In genomic region chr15:77172414-77172813, GRCm38 (mm10) we compare ENCODE assay signal across 23 mouse cellular contexts.
DNase-seq lines count a peak whose midpoint lies in the region; ATAC-seq lines count a peak whose summit lies in the region.
"Had no signal": no experiment of that assay in that cellular context is flagged by ENCODE, and none has a peak within 500 bp of the region (broad histone marks: within the 10 kb centered on the region; RNA-seq: fewer than 3 reads in every experiment).

No protein-coding gene starts in this region.

- no peak overlapping the region; a peak in 1 of 4 replicates for H3K27ac ChIP-seq in heart, embryonic 14.5 days (replicated peaks in 1 of 2; ENCODE audit: control insufficient read depth in 1 of 2, insufficient read depth in 1 of 2, low read depth in 2 of 2, low read length in 2 of 2)
- peak overlapping the region; percentile 69 for H3K27ac ChIP-seq in neural tube, embryonic 13.5 days (replicated peaks)
- peak overlapping the region; percentile 57; the same call in 1 of the 2 replicates for H3K27ac ChIP-seq in midbrain, embryonic 14.5 days (replicated peaks; ENCODE audit: low read depth, low read length)
- H3K27ac ChIP-seq: layer of hippocampus, adult 2 months; limb, embryonic 12.5 days; neural tube, embryonic 12.5 days; stomach, postnatal 0 days had no signal

- H3K4me1 ChIP-seq in heart, embryonic 14.5 days (ENCODE audit: control insufficient read depth in 2 of 2, insufficient read depth in 2 of 2, low read length in 2 of 2): peaks cover 6 to 31% of the 10 kb centered on the region in 2 experiments
- peaks cover 26% of the 10 kb centered on the region for H3K4me1 ChIP-seq in neural tube, embryonic 13.5 days (replicated peaks)
- H3K4me1 ChIP-seq in midbrain, embryonic 14.5 days (ENCODE audit: control insufficient read depth, insufficient read depth, low read length): 0 out of 2 replicates have a peak, but pooled peaks cover 3% of the 10 kb centered on the region

- H3K27me3 ChIP-seq in heart, embryonic 14.5 days (ENCODE audit: control insufficient read depth, insufficient read depth, low read length): no peaks in the 10 kb centered on the region
- H3K27me3 ChIP-seq in neural tube, embryonic 13.5 days: no peaks in the 10 kb centered on the region
- H3K27me3 ChIP-seq in midbrain, embryonic 14.5 days (ENCODE audit: control insufficient read depth, insufficient read depth, low read length): no peaks in the 10 kb centered on the region
- H3K27me3 ChIP-seq: limb, embryonic 12.5 days; neural tube, embryonic 12.5 days had no signal

- DNase-seq in heart, postnatal 4 days: no peak
- DNase-seq in neural tube, embryonic 10.5 days (ENCODE audit: extremely low spot score, low spot score): no peak
- peak; percentile 46 for DNase-seq in midbrain, embryonic 14.5 days
- no peak for DNase-seq in ovary, postnatal 36 days (ENCODE audit: low spot score)
- DNase-seq: adrenal gland, adult 2 months; B cell, adult 2 months; cerebellum, adult 11-12 months; cerebellum, postnatal 10 days; gastrocnemius, postnatal 36 days; kidney, postnatal 25 days; liver, postnatal 0 days; lung, postnatal 10 days; thymus, adult 2 months had no signal

- H3K36me3 ChIP-seq in heart, embryonic 14.5 days (ENCODE audit: control insufficient read depth, insufficient read depth, low read length): no peaks in the 10 kb centered on the region; the same call in 1 of the 2 replicates
- no peaks in the 10 kb centered on the region for H3K36me3 ChIP-seq in neural tube, embryonic 13.5 days
- H3K36me3 ChIP-seq in midbrain, embryonic 14.5 days (ENCODE audit: control insufficient read depth, insufficient read depth, low read length): no peaks in the 10 kb centered on the region
- H3K36me3 ChIP-seq: G1E; limb, embryonic 12.5 days; neural tube, embryonic 12.5 days had no signal

- H3K4me3 ChIP-seq in heart, embryonic 14.5 days (ENCODE audit: control insufficient read depth in 1 of 2, insufficient read depth in 1 of 2, low read depth in 1 of 2, low read length in 2 of 2): no peak overlapping the region
- H3K4me3 ChIP-seq in neural tube, embryonic 13.5 days: no peak overlapping the region
- H3K4me3 ChIP-seq in midbrain, embryonic 14.5 days (replicated peaks; ENCODE audit: low read depth, low read length): no peak overlapping the region
- H3K4me3 ChIP-seq: layer of hippocampus, adult 2 months; limb, embryonic 12.5 days; neural tube, embryonic 12.5 days had no signal

- H3K4me2 ChIP-seq in heart, embryonic 14.5 days (ENCODE audit: low read length): no peak overlapping the region
- H3K4me2 ChIP-seq in neural tube, embryonic 13.5 days: no peak overlapping the region
- no peak overlapping the region for H3K4me2 ChIP-seq in midbrain, embryonic 14.5 days (ENCODE audit: low read length)
- H3K4me2 ChIP-seq: limb, embryonic 12.5 days; liver, embryonic 11.5 days; neural tube, embryonic 12.5 days had no signal

- no peaks in the 10 kb centered on the region for H3K9me3 ChIP-seq in heart, embryonic 14.5 days (ENCODE audit: control insufficient read depth, low read length)
- H3K9me3 ChIP-seq in neural tube, embryonic 13.5 days: no peaks in the 10 kb centered on the region
- no peaks in the 10 kb centered on the region for H3K9me3 ChIP-seq in midbrain, embryonic 14.5 days (ENCODE audit: control insufficient read depth, low read length)
- H3K9me3 ChIP-seq: G1E; limb, embryonic 12.5 days; neural tube, embryonic 12.5 days had no signal

- 0 out of 2 replicates have a peak overlapping the region, but pooled peaks have one; percentile 13 for H3K9ac ChIP-seq in heart, embryonic 14.5 days (ENCODE audit: low read length)
- H3K9ac ChIP-seq in neural tube, embryonic 13.5 days: 0 out of 2 replicates have a peak overlapping the region, but pooled peaks have one; percentile 17
- H3K9ac ChIP-seq in midbrain, embryonic 14.5 days (replicated peaks; ENCODE audit: low read length): no peak overlapping the region
- H3K9ac ChIP-seq: limb, embryonic 12.5 days; liver, postnatal 0 days; neural tube, embryonic 12.5 days had no signal

- ATAC-seq in heart, embryonic 14.5 days (ENCODE audit: insufficient number of reproducible peaks, insufficient read depth, low FRiP score, low read depth): no peak
- peak; percentile 87; the same call in 1 of the 2 replicates for ATAC-seq in neural tube, embryonic 13.5 days (ENCODE audit: low read depth)
- no peak; the same call in 1 of the 2 replicates for ATAC-seq in midbrain, embryonic 14.5 days (ENCODE audit: low FRiP score, low TSS enrichment)
- ATAC-seq in granulocyte monocyte progenitor cell, adult 5-6 weeks (replicated peaks; ENCODE audit: poor library complexity, severe bottlenecking): no peak
- ATAC-seq: intestine, postnatal 0 days; liver, postnatal 0 days had no signal

- WGBS in heart, embryonic 14.5 days: 40% methylated on average over 3 of the region's 3 CpGs
- WGBS in neural tube, embryonic 13.5 days: 19% methylated on average over 3 of the region's 3 CpGs
- WGBS in midbrain, embryonic 14.5 days: 43% methylated on average over 3 of the region's 3 CpGs

Comparison
In these comparisons a context has a peak if more than half of its experiments do, and no peak if none do; other contexts are left out.
1. H3K27ac ChIP-seq: peak in neural tube, embryonic 13.5 days (single experiment) and midbrain, embryonic 14.5 days (single experiment); none in heart, embryonic 14.5 days (0 of 2).